Mouse (Mus musculus) ES-E14 (cell line): ENCODE results near the gene Slf2. TPM values are rescaled to one million over a fixed set of nuclear protein-coding genes. Genes with fewer than 3 reads are reported as not detected.
A peak's percentile ranks its signal among the peaks of the same experiment; 100 is the strongest.

Experiments used
- DNase-seq: peaks from one replicate; pipeline ENCODE4 v3.0.0-alpha.2; 2013; ENCODE audit warnings: low read depth, low spot score
- H3K27ac ChIP-seq: 2 replicates; pipeline ENCODE4 v1.5.1; 2012; ENCODE audit warnings: low read depth, mild to moderate bottlenecking, low read length, moderate library complexity, mixed read lengths; ENCODE audit not compliant: poor library complexity, insufficient read depth, severe bottlenecking
- H3K36me3 ChIP-seq: 2 replicates; pipeline ENCODE4 v1.6.1; 2012; ENCODE audit warnings: mild to moderate bottlenecking, low read length, moderate library complexity, mixed read lengths; ENCODE audit not compliant: control insufficient read depth, poor library complexity, insufficient read depth, severe bottlenecking
- H3K4me1 ChIP-seq, 2 experiments: fragments of 150-350 bp in 1 of 2; sonication (generic) in 1 of 2; 2 replicates each; pipeline ENCODE4 v1.6.1; 2012; ENCODE audit warnings: low read length in 2 of 2, mild to moderate bottlenecking in 1 of 2, mixed read lengths in 1 of 2; ENCODE audit not compliant: control insufficient read depth in 2 of 2, insufficient read depth in 2 of 2, poor library complexity in 1 of 2
- H3K4me3 ChIP-seq, 2 experiments: fragments of 150-350 bp in 1 of 2; sonication (generic) in 1 of 2; 2 replicates each; pipeline ENCODE4 v1.5.1; 2012; ENCODE audit warnings: low read length in 2 of 2, low read depth in 1 of 2, mild to moderate bottlenecking in 1 of 2, mixed read lengths in 1 of 2; ENCODE audit not compliant: insufficient read depth in 1 of 2, poor library complexity in 1 of 2, severe bottlenecking in 1 of 2
- H3K9ac ChIP-seq: 2 replicates; pipeline ENCODE4 v1.6.1; 2012; ENCODE audit warnings: low read depth, mild to moderate bottlenecking, low read length, mixed read lengths; ENCODE audit not compliant: poor library complexity, insufficient read depth, severe bottlenecking
- H3K9me3 ChIP-seq: fragments of 150-350 bp; sonication (generic); 2 replicates; pipeline ENCODE4 v1.6.1; 2012; ENCODE audit warnings: low read depth, mild to moderate bottlenecking, low read length; ENCODE audit not compliant: control insufficient read depth, insufficient read depth
- CHD2 ChIP-seq: IDR thresholded peaks from 2 replicates; pipeline ENCODE4 v1.6.1; 2014; ENCODE audit warnings: mild to moderate bottlenecking, low read depth, low read length, inconsistent platforms
- HCFC1 ChIP-seq: IDR thresholded peaks from 2 replicates; pipeline ENCODE4 v1.6.1; 2012; ENCODE audit warnings: low read length, inconsistent platforms, borderline replicate concordance; ENCODE audit not compliant: insufficient read depth
- MAFK ChIP-seq: IDR thresholded peaks from 2 replicates; pipeline ENCODE4 v1.6.1; 2014; ENCODE audit warnings: mild to moderate bottlenecking, low read depth, low read length, inconsistent platforms; ENCODE audit not compliant: insufficient read depth
- ZC3H11A ChIP-seq: IDR thresholded peaks from 2 replicates; pipeline ENCODE4 v1.6.1; 2012; ENCODE audit warnings: low read depth, mild to moderate bottlenecking, inconsistent platforms, low read length, borderline replicate concordance
- ZNF384 ChIP-seq: IDR thresholded peaks from 2 replicates; pipeline ENCODE4 v1.6.1; 2012; ENCODE audit warnings: low read depth, low read length, inconsistent platforms
- in situ Hi-C, 2 experiments: fragments of 600-800 bp; cut with MboI; formaldehyde crosslinking; loops; one replicate each; pipeline ENCODE4 v1.15.1; 2025; ENCODE audit warnings: low sequenced_read_pairs in 2 of 2, inconsistent platforms in 1 of 2; ENCODE audit not compliant: unreplicated experiment in 2 of 2
- total RNA-seq: library from RNA; depleted of rRNA; stranded (reverse); fragments of 300-350 nt; gene quantifications from 2 replicates; pipeline ENCODE4 v1.2.3, GENCODE M21; 2012

The Slf2 gene
- total RNA-seq, 1 experiment: 48.3 TPM

DNA sequence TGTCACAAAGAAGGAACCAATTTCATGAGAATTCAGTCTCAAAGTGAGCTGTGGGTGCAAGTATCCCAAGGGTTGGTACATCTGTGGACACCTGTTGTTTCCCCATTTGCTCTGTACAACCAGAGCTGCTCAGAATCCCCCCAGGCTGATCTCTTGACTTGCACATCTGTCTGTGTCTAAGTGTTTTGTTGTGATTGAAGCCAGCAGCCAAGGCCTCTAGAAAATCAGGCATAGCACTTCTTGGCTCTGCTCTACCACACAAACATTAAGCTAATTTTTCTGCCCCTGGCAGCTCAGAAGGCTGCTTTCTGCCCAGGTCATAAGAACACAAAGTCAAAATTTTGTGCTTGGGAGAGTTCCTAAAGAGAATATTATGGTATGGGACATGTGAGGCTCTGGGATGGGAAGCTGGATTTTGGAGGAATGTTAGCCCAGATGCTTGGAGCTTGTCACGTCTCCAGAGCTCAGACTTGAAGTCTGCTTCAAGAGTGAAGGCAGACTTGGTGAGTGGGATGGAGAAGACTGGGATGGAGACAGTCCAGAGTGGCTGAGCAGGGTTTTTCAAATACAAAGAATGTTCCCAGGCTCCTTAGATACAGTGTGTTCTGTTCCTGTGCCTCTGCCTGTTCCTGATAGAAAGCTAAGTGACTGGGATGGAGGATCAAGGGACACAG lies 9.3 kb upstream of the Slf2 start:
- TF ChIP-seq HCFC1: no peak
- TF ChIP-seq MAFK: no peak
- no peak for TF ChIP-seq ZNF384
- no peak for TF ChIP-seq CHD2
- TF ChIP-seq ZC3H11A: no peak
- no peak overlapping the region for H3K4me3 ChIP-seq
- in situ Hi-C loops: no loop called here
- H3K4me1 ChIP-seq: no peaks in the 10 kb centered on the region
- H3K36me3 ChIP-seq: no peaks in the 10 kb centered on the region
- DNase-seq: no peak
- H3K9me3 ChIP-seq: no peaks in the 10 kb centered on the region
- H3K27ac ChIP-seq: no peak overlapping the region
- no peak overlapping the region for H3K9ac ChIP-seq

DNA sequence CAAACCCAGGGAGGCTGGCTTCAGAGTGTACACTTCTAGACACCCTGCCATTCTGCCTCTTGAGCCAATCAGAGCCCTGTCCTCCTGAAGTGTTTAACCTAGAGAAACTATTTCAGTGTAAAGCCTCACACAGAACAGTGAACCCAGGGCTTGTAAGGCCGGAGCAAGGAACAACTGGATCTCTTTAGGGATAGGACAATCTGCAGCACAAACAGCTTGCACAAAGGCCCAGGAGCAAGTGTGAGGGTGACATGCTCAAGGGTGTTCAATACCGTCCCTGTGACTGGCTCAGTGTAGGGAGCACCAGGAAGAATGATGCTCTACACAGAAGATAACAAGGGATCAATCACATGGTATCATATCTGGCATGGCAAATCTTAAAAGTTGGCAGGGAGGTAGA lies 8.4 kb upstream of the Slf2 start:
- Histone ChIP-seq H3K4me3 (no peak overlapping the region), H3K27ac (no peak overlapping the region), H3K4me1 (no peaks in the 10 kb centered on the region), H3K9me3 (no peaks in the 10 kb centered on the region), H3K9ac (no peak overlapping the region), H3K36me3 (no peaks in the 10 kb centered on the region)
- TF ChIP-seq CHD2: no peak
- no peak for TF ChIP-seq ZNF384
- TF ChIP-seq ZC3H11A: no peak
- TF ChIP-seq MAFK: no peak
- TF ChIP-seq HCFC1: no peak
- in situ Hi-C loops: no loop called here
- DNase-seq: no peak

DNA sequence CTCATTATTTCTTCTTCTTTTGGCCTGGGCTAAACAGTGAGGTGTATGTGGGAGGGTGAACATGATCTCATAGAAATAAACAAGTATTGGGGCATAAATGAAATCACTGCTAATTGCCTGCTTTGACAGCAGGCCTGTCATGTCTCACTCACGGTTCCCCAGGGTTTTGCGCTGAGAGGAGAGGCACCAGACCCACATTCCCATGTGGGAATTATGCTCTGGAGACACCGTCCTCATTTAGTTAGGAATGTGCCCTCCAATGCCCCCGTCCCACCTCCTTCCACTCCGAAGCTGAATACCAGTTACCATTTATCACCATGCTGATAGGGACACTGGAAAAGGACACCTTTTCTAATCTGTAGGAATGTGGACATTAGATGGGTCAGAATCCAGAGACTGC lies 6.3 kb upstream of the Slf2 start:
- H3K4me1 ChIP-seq: no peaks in the 10 kb centered on the region
- no peak overlapping the region for H3K27ac ChIP-seq
- in situ Hi-C loops: no loop called here
- TF ChIP-seq HCFC1: no peak
- H3K9me3 ChIP-seq: no peaks in the 10 kb centered on the region
- no peak for DNase-seq
- no peaks in the 10 kb centered on the region for H3K36me3 ChIP-seq
- H3K4me3 ChIP-seq: no peak overlapping the region
- H3K9ac ChIP-seq: peak overlapping the region; percentile 25; the same call in 1 of the 2 replicates

DNA sequence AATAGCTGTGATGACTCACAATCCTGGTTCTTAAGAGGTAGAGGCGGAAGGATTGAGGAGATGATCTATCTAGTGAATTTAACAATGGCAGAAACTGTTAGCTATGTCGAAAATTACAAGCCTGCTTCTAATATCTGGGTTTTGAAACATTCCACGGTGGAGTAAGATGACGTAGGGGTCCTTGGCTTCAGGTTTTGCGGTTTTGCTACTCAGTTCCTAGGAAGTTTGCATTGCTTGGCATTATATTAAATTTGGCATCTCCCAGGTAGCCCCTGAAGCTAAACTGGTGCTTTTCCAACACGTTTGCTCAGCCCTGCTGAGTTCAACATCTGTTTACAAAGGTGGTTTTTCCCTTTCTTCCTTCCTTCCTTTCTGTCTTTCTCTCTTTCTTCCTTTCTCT lies 4.2 kb upstream of the Slf2 start:
- no peak for DNase-seq
- in situ Hi-C loops: no loop called here
- Histone ChIP-seq H3K4me3 (no peak overlapping the region), H3K36me3 (no peaks in the 10 kb centered on the region), H3K9me3 (no peaks in the 10 kb centered on the region), H3K9ac (no peak overlapping the region), H3K4me1 (no peaks in the 10 kb centered on the region), H3K27ac (no peak overlapping the region)
- TF ChIP-seq ZC3H11A (no peak), HCFC1 (no peak), MAFK (no peak), ZNF384 (no peak), CHD2 (no peak)

DNA sequence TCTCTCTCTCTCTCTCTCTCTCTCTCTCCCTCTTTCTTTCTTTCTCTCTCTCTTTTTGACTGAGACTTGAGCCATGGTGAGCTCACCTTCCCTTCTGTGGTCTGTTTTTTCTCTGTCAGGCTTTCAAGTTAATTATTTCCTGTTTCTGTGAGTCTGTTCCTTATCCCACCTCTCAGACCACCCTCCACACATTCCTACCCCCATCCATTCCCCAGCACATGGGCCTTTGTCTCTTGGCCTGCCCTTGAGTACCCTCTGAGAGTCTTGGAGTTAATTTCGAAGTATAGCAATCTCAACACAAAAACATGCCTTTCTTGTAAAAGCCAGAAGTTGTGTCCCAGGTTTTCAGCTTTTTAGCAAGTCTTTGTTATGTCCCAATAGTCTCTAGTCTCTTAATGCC lies 3.7 kb upstream of the Slf2 start:
- H3K36me3 ChIP-seq: no peaks in the 10 kb centered on the region
- no peaks in the 10 kb centered on the region for H3K9me3 ChIP-seq
- no peak for TF ChIP-seq CHD2
- TF ChIP-seq HCFC1: no peak
- no peak for TF ChIP-seq MAFK
- no peak for TF ChIP-seq ZNF384
- no peak for TF ChIP-seq ZC3H11A
- no peak overlapping the region for H3K4me3 ChIP-seq
- in situ Hi-C loops: no loop called here
- H3K4me1 ChIP-seq: peaks cover 0 to 2% of the 10 kb centered on the region in 2 experiments; a peak in 1 of 4 replicates
- H3K9ac ChIP-seq: no peak overlapping the region
- no peak overlapping the region for H3K27ac ChIP-seq
- no peak for DNase-seq
